Mouse (Mus musculus): ENCODE measurements around the gene Krtap28-10.

DNA sequence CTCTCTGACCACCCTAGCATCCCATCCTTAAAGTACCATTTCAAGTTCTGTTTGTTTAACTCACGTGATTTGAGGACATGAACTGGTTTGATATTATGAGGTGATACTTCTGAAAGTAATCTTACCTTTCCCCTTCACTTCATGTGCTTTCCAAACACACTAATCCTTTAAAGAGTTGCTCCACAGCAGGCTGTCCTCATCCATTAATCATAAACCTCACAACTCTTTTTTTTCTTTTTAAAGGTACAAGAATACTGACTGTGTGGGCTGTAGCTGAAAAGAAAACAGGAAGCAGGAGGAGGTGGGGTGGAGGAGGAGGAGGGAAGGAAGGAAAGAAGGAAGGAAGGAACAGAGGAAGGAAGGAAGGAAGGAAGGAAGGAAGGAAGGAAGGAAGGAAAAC, 10.3 kb downstream of the Krtap28-10 start:
- TF ChIP-seq CTCF (IDR thresholded peaks at IDR 0.05; ENCODE audit: extremely low read depth, insufficient read depth, insufficient read length, insufficient replicate concordance) (no peak), POLR2A (IDR thresholded peaks at IDR 0.05; ENCODE audit: low read depth, low read length) (no peak)
